Mouse (Mus musculus): Measurements from ENCODE around the gene Senp6. TPM values are rescaled to one million over a fixed set of nuclear protein-coding genes. Genes with fewer than 3 reads are reported as not detected.

The Senp6 gene
- polyA plus RNA-seq, 1 experiment, result not detected

GRCm38 (mm10) chr9:80191240-80191639 lies 124.5 kb downstream of the Senp6 start:
- Histone ChIP-seq H3K27ac (ENCODE audit: insufficient read depth, low read depth, low read length) (no peak overlapping the region), H3K4me3 (ENCODE audit: insufficient read depth, low read depth, low read length) (no peak overlapping the region), H3K4me1 (ENCODE audit: control insufficient read depth, insufficient read depth, low read length) (peaks cover 7% of the 10 kb centered on the region; the same call in 1 of the 2 replicates)
- TF ChIP-seq CTCF (IDR thresholded peaks at IDR 0.05; ENCODE audit: insufficient read depth, low read depth, low read length), result no peak
- TF ChIP-seq POLR2A (IDR thresholded peaks at IDR 0.05; ENCODE audit: insufficient read depth, low read depth, low read length), result no peak
- WGBS, result 81% methylated on average over 6 of the region's 6 CpGs

GRCm38 (mm10) chr9:80192324-80192723 lies 125.6 kb downstream of the Senp6 start:
- TF ChIP-seq CTCF (IDR thresholded peaks at IDR 0.05; ENCODE audit: insufficient read depth, low read depth, low read length) (no peak), POLR2A (IDR thresholded peaks at IDR 0.05; ENCODE audit: insufficient read depth, low read depth, low read length) (no peak)
- WGBS, result 87% methylated on average over 10 of the region's 10 CpGs
- Histone ChIP-seq H3K27ac (ENCODE audit: insufficient read depth, low read depth, low read length) (no peak overlapping the region), H3K4me3 (ENCODE audit: insufficient read depth, low read depth, low read length) (no peak overlapping the region), H3K4me1 (ENCODE audit: control insufficient read depth, insufficient read depth, low read length) (peaks cover 7% of the 10 kb centered on the region; the same call in 1 of the 2 replicates)

GRCm38 (mm10) chr9:80194446-80194845 lies 127.7 kb downstream of the Senp6 start:
- H3K4me3 ChIP-seq (ENCODE audit: insufficient read depth, low read depth, low read length), result no peak overlapping the region
- no peak overlapping the region for H3K27ac ChIP-seq (ENCODE audit: insufficient read depth, low read depth, low read length)
- 80% methylated on average over 6 of the region's 6 CpGs for WGBS
- H3K4me1 ChIP-seq (ENCODE audit: control insufficient read depth, insufficient read depth, low read length), result peaks cover 7% of the 10 kb centered on the region; the same call in 1 of the 2 replicates
- TF ChIP-seq POLR2A (IDR thresholded peaks at IDR 0.05; ENCODE audit: insufficient read depth, low read depth, low read length) (no peak), CTCF (IDR thresholded peaks at IDR 0.05; ENCODE audit: insufficient read depth, low read depth, low read length) (no peak)

Other genes starting within 250 kb of the Senp6 start
- gene Filip1, start 54.1 kb upstream of the Senp6 start, polyA plus RNA-seq (2012; ENCODE audit: insufficient read depth, insufficient read length, low replicate concordance, missing spikeins), result not detected in 2 replicates
- gene Myo6, start 98.1 kb downstream of the Senp6 start, polyA plus RNA-seq (2012; ENCODE audit: insufficient read depth, insufficient read length, low replicate concordance, missing spikeins), result not detected in 2 replicates

Data from olfactory bulb, adult 2 months (tissue).